Mouse (Mus musculus): ENCODE measurements around the gene Wdr3.
A peak's percentile ranks its signal among the peaks of the same experiment; 100 is the strongest.

The Wdr3 gene

GRCm38 (mm10) chr3:100162315-100163105 is at the start of gene Wdr3, which contains the start of gene Gdap2:
Wdr3 (minus strand) TSS chr3:100162407.
Gdap2 (plus strand) TSS chr3:100162381.
- DNase-seq: peak; percentile 93 to 95

DNA sequence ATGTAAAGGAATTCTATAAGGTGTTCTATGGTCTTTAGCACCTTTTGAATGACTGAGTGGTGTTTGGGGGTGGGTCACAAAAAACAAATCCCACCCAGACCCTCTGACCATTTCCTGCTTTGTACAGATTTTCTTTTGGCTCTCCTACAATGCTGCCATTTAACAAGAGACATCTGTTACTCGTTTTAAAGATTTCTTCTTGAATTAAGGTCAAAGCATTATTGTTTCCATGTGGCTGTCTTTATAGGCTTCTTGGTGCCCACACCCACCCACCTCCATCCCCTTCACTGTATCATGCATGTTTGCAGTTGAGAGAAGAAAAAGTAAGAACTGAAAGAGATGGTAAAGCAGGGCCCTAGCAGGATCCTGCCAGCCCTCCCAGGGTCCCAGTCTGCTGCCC is 44.8 kb upstream of the Wdr3 start:
- DNase-seq: no peak

DNA sequence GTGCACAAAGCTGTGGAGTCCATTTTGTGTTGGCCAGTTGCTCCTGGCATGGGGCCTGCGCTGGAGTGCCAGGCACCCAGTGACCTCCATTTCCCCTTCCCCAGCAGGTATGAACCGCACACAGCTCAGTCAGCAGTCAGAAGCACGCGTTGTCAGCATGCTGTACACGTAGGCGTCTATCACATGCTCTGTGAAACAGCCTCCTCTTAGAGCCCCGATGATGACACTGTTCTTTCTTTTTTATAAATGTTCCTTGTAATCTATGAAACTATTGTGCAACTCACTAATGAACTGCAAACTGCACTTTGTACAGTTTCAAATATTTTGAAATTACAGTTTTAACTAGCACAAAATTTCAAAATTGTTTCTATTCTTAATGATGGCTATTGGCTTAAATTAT is 39.3 kb upstream of the Wdr3 start:
- no peak for DNase-seq

DNA sequence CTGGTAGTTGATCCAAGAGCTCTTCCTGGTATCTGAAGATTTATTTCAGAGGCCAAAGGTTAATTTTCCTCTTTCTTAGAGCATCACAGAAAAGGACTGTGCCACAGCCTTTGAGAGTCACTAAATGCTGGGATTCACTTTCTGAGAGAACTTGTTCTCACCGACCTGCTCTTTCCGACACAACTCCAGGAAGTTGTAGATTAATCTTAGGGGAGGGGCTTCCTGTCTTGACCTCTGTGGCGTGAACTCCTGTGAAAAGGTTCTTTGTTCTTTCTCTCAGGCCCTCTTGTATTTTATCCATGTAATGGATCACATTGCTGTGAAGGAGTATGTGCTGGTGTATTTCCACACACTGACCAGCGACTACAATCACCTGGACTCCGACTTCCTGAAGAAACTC is 32.0 kb upstream of the Wdr3 start:
- no peak for DNase-seq

GRCm38 (mm10) chr3:100189861-100190260 is 27.7 kb upstream of the Wdr3 start:
- DNase-seq: no peak

DNA sequence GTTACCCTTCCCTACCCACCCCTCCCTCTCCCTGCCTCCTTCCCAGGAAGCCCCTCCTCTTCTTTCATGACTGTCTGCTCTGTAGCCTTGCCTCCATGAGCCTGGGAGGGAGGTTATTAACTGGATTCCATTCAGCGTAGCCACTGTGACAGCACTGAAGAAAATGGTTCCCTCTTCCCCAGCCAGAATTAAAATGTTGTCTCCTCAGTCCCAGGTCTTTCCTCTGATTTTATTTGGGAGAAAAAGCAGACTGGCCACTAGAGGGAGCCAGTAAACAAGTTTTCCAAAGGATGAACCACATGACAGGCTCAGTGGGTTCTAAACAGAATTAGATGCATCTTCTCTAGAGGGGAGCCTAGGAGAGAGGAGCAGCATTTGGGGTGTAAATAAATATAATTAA is 27.2 kb upstream of the Wdr3 start:
- DNase-seq: peak; percentile 34 to 71

DNA sequence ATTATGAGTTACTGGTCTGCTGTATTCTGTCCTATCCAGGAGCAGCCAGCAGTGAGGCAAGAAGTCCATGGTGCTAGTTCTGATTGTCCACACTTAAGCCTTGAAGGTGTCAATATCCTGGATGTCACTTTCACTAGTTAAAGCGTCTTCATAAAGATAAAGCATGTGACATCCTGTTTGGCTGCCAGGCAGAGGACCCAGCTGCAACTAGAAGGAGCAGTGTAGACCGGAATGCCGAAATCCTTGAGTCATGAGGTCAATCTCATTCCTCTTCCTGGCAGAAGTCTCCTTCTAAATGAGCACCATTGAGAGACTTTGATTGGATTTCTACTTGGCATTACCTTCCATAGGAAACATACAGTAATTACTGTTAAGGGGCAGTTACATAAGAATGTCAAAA is 18.3 kb upstream of the Wdr3 start:
- no peak for DNase-seq

GRCm38 (mm10) chr3:100176031-100176430 is 13.8 kb upstream of the Wdr3 start:
- DNase-seq: no peak

DNA sequence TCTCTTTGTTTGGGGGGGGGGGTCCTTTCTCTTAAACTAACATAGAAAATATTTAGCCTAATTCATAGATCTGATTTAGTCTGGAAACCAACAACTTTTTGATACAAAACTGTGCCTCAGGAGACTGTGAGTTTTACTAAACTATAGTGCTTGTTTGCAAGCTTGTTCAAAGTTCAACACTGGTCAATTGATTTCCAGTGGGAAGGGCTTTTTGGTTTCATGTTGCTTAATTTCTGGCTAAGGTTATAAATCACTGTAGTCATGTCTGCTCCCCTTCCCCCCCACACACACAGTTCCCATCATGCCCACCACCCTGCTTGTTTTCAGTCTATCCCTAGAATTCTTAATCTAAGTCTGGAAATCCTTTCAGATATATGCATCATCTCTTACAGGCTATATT is 2.8 kb upstream of the Wdr3 start:
- no peak for DNase-seq

DNA sequence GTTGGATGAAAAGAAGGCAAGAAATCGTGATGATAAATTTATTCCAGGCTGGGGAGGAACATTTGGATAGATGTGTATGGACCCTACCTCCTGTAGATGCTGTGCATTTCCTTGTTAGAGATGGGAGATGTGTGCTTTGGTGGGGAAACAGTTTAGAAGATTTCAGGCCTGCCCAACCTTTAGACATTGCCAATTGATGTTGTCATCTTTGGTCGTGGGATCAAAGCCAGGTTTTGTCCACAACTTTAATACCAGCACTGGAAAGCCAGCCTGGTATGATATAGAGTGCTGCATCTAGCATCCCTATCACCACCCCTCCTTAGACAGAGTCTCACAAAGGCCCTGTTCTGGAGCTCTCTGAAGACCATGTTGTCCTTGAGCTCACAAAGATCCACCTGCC is 1.3 kb upstream of the Wdr3 start:
- DNase-seq: peak in 1 of 2 experiments; percentile 13

GRCm38 (mm10) chr3:100161665-100162314 is 417 bp downstream of the Wdr3 start:
- DNase-seq: no peak

- no peak for DNase-seq
These were observed 1.3 kb downstream of the Wdr3 start for GRCm38 (mm10) chr3:100160682-100161445.

DNA sequence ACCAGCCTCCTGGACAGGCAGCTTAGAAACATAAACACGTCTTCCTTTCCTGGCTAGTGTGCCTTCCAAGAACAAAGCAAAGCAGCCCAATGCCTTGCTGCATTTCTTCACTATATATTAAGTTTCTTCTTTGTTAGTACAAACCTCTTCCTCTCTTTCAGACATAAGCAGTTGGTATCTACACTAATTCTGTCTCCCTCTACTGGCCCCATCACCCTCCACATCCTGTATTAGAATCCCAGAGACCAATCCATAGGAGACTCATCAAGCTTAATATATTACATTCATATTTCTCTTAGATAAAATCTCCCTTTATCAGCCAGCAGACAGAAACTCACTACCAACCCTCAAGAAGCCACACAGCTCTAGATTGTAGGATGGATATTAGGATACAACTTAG is 39.8 kb downstream of the Wdr3 start:
- no peak for DNase-seq

- DNase-seq: peak; percentile 59 to 75
These were observed 40.2 kb downstream of the Wdr3 start for GRCm38 (mm10) chr3:100121961-100122360.

GRCm38 (mm10) chr3:100118681-100119080 is 43.5 kb downstream of the Wdr3 start:
- DNase-seq: peak; percentile 29 to 49

DNA sequence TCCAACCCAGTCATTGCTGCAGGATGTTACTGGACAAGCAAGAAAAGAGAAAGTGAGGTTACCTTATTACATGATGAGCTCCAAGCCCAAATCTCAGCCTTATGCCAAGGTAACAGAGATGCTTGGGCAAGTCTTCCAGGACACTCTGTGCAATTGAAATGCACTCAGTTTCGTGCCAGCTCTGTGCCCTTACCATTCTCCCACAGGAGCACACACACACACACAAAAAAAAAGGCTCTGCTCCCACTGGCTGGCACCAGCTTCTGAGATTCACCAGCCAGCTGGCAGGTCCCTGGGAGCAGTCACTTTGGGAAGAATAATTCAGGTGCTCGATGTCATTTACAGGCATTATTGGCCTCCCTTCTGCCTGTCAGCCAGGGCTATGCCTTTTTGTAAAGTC is 55.5 kb downstream of the Wdr3 start:
- DNase-seq: peak; percentile 77 to 82

GRCm38 (mm10) chr3:100102386-100103092 is 59.7 kb downstream of the Wdr3 start:
- DNase-seq: peak; percentile 85 to 88
